Mouse (Mus musculus) C2C12 (cell line): ENCODE results near the gene Vps13d.

ENCODE experiments used
- CEBPB ChIP-seq: IDR thresholded peaks from one replicate; pipeline ENCODE4 v1.6.1; 2011; ENCODE audit warnings: low read depth, mild to moderate bottlenecking, control low read depth, moderate library complexity
- CTCF ChIP-seq: IDR thresholded peaks from one replicate; pipeline ENCODE4 v1.5.1; 2011; ENCODE audit not compliant: control insufficient read depth, insufficient read depth, insufficient read length
- FOSL1 ChIP-seq: IDR thresholded peaks from one replicate; pipeline ENCODE4 v1.8.0; 2011; ENCODE audit warnings: mild to moderate bottlenecking, low read length; ENCODE audit not compliant: poor library complexity, insufficient read depth, severe bottlenecking
- MAX ChIP-seq: IDR thresholded peaks from one replicate; pipeline ENCODE4 v1.6.1; 2011; ENCODE audit warnings: mild to moderate bottlenecking, control low read depth
- MYOG ChIP-seq: IDR thresholded peaks from one replicate; pipeline ENCODE4 v1.6.1; 2011; ENCODE audit not compliant: control insufficient read depth, insufficient read length; ENCODE audit errors: extremely low read depth
- USF1 ChIP-seq: IDR thresholded peaks from one replicate; pipeline ENCODE4 v1.6.1; 2011; ENCODE audit warnings: low read depth, mild to moderate bottlenecking, control low read depth, moderate library complexity

DNA sequence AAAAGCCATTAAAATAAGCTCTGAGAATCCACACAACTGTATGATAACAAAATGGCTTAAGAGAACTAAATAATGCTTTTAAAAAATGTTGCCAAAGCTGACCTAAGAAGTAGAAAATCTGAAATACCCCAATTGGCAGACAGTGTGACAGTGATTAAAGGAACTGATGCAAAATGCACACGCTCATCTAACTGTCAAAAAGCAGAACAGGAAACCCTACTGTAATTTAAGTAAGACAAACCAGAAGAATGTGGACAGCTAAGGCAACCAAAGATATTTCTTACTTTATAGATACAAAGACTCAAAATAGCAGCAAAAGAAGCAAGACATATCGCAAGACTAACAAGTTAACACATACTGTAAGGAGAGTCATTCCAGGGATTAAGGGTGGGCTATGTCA, 223.8 kb downstream of the Vps13d start:
- TF ChIP-seq MYOG, result no peak
- TF ChIP-seq CTCF, result no peak
- no peak for TF ChIP-seq FOSL1
- TF ChIP-seq CEBPB, result no peak
- TF ChIP-seq MAX, result no peak
- no peak for TF ChIP-seq USF1
